Mouse (Mus musculus): ENCODE measurements around the gene Muc20. TPM values are rescaled to one million over a fixed set of nuclear protein-coding genes. Genes with fewer than 3 reads are reported as not detected.

Muc20 gene
- polyA plus RNA-seq, 1 experiment from 2014 or later = not detected

DNA sequence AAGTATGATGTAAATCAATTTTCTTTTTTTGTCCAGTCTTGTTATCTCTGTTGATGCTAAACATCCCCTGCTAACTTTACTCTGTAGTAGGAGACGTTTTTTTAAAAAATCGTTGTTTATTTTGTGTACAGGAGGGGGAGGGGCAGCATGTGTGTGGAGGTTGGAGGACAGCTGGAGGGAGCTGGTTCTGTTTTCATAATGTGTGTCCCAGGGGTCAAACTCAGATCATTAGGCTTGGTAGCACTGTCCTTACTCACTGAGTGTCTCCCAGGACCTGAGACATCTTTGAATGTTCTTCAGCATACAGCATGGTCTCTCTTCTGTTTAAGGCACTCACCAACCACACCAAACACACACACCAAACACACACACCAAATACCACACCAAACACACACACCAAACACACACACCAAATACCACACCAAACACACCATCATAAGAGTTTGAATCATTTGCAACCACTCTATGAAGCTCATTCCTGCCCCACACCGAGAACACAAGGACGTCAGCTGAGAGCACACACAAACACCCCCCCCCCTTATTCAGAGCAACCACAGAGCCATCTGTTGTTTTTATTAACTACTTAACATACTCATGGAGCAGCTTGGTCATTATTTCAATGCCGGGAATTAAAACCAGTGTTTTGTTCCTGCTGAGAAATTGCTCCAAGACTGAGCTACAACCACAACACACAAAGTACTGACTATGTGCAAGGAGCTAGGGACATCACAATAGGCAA is 13.7 kb downstream of the Muc20 start:
- Histone ChIP-seq H3K9me3 (ENCODE audit: control insufficient read depth, low read length) (no peaks in the 10 kb centered on the region), H3K27me3 (ENCODE audit: control insufficient read depth, insufficient read depth, low read length) (no peaks in the 10 kb centered on the region), H3K9ac (replicated peaks; ENCODE audit: low read depth, low read length) (no peak overlapping the region), H3K27ac (ENCODE audit: low read depth, low read length) (no peak overlapping the region), H3K36me3 (ENCODE audit: control insufficient read depth, insufficient read depth, low read length) (no peaks in the 10 kb centered on the region), H3K4me3 (ENCODE audit: low read depth, low read length) (no peak overlapping the region), H3K4me2 (ENCODE audit: low read depth, low read length) (no peak overlapping the region), H3K4me1 (ENCODE audit: control insufficient read depth, insufficient read depth, low read length) (no peaks in the 10 kb centered on the region)
- 42% methylated on average over 5 of the region's 5 CpGs for WGBS
- no peak for ATAC-seq (ENCODE audit: low read depth)

GRCm38 (mm10) chr16:32778956-32779355 is 18.3 kb downstream of the Muc20 start:
- Histone ChIP-seq H3K9ac (replicated peaks; ENCODE audit: low read depth, low read length) (no peak overlapping the region), H3K4me1 (ENCODE audit: control insufficient read depth, insufficient read depth, low read length) (no peaks in the 10 kb centered on the region), H3K4me3 (ENCODE audit: low read depth, low read length) (no peak overlapping the region), H3K4me2 (ENCODE audit: low read depth, low read length) (no peak overlapping the region), H3K27me3 (ENCODE audit: control insufficient read depth, insufficient read depth, low read length) (no peaks in the 10 kb centered on the region), H3K27ac (ENCODE audit: low read depth, low read length) (no peak overlapping the region), H3K9me3 (ENCODE audit: control insufficient read depth, low read length) (no peaks in the 10 kb centered on the region), H3K36me3 (ENCODE audit: control insufficient read depth, insufficient read depth, low read length) (no peaks in the 10 kb centered on the region)
- ATAC-seq (ENCODE audit: low read depth) = no peak
- 48% methylated on average over 8 of the region's 8 CpGs for WGBS

DNA sequence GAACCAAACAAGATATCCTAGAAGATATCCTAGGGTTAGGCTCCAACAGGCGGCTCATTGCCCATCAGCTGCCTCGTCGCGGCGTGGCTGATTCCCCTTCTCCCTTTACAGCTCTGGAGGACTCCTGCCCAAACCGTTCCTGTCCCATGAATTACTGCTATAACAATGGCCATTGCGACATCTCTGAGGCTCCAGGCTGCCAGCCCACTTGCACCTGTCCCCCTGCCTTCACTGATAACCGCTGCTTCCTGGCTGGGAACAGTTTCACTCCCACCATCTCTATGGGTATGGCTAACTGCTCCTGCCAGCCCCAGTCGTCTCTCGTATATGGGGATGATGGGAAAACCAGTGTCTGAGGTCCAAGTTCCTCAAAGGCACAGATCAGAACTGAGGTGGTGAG is 20.6 kb downstream of the Muc20 start:
- Histone ChIP-seq H3K9me3 (ENCODE audit: control insufficient read depth, low read length) (no peaks in the 10 kb centered on the region), H3K27ac (ENCODE audit: low read depth, low read length) (no peak overlapping the region), H3K4me3 (ENCODE audit: low read depth, low read length) (no peak overlapping the region), H3K36me3 (ENCODE audit: control insufficient read depth, insufficient read depth, low read length) (no peaks in the 10 kb centered on the region), H3K27me3 (ENCODE audit: control insufficient read depth, insufficient read depth, low read length) (no peaks in the 10 kb centered on the region), H3K4me2 (ENCODE audit: low read depth, low read length) (no peak overlapping the region), H3K4me1 (ENCODE audit: control insufficient read depth, insufficient read depth, low read length) (no peaks in the 10 kb centered on the region), H3K9ac (replicated peaks; ENCODE audit: low read depth, low read length) (no peak overlapping the region)
- no peak for ATAC-seq (ENCODE audit: low read depth)
- WGBS = 54% methylated on average over 10 of the region's 10 CpGs

DNA sequence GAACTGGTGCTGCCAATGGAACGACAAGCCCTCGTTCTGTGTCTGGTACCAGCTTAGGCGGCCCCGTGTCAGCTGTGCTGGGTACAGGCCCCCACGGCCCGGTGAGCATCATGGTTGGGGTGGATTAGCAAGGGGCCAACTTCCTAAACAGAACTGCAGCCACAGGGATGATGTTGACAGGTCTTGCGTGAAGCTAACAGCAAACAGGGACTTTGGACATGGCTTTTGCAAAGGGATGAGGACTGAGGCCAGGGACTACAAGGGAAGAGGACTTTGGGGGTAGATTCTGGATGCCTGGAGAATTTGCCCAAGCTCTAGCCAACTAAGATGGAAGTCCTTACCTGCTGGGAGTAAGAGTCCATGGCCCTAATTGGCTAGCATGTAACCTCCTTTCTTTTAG is 30.3 kb downstream of the Muc20 start:
- Histone ChIP-seq H3K9ac (replicated peaks; ENCODE audit: low read depth, low read length) (no peak overlapping the region), H3K27me3 (ENCODE audit: control insufficient read depth, insufficient read depth, low read length) (no peaks in the 10 kb centered on the region), H3K4me3 (ENCODE audit: low read depth, low read length) (no peak overlapping the region), H3K9me3 (ENCODE audit: control insufficient read depth, low read length) (no peaks in the 10 kb centered on the region), H3K4me1 (ENCODE audit: control insufficient read depth, insufficient read depth, low read length) (no peaks in the 10 kb centered on the region), H3K36me3 (ENCODE audit: control insufficient read depth, insufficient read depth, low read length) (no peaks in the 10 kb centered on the region), H3K4me2 (ENCODE audit: low read depth, low read length) (no peak overlapping the region), H3K27ac (ENCODE audit: low read depth, low read length) (no peak overlapping the region)
- ATAC-seq (ENCODE audit: low read depth) = no peak
- WGBS = over 99% methylated on average over 7 of the region's 7 CpGs

- no peak overlapping the region for H3K9ac ChIP-seq (replicated peaks; ENCODE audit: low read depth, low read length)
- WGBS = 81% methylated on average over 6 of the region's 6 CpGs
- no peak overlapping the region for H3K4me3 ChIP-seq (ENCODE audit: low read depth, low read length)
- no peaks in the 10 kb centered on the region for H3K9me3 ChIP-seq (ENCODE audit: control insufficient read depth, low read length)
- H3K36me3 ChIP-seq (ENCODE audit: control insufficient read depth, insufficient read depth, low read length) = no peaks in the 10 kb centered on the region
- no peak for ATAC-seq (ENCODE audit: low read depth)
- H3K27ac ChIP-seq (ENCODE audit: low read depth, low read length) = no peak overlapping the region
- H3K4me1 ChIP-seq (ENCODE audit: control insufficient read depth, insufficient read depth, low read length) = no peaks in the 10 kb centered on the region
- no peaks in the 10 kb centered on the region for H3K27me3 ChIP-seq (ENCODE audit: control insufficient read depth, insufficient read depth, low read length)
- no peak overlapping the region for H3K4me2 ChIP-seq (ENCODE audit: low read depth, low read length)
Observed at GRCm38 (mm10) chr16:32764961-32765360, 32.3 kb downstream of the Muc20 start.

DNA sequence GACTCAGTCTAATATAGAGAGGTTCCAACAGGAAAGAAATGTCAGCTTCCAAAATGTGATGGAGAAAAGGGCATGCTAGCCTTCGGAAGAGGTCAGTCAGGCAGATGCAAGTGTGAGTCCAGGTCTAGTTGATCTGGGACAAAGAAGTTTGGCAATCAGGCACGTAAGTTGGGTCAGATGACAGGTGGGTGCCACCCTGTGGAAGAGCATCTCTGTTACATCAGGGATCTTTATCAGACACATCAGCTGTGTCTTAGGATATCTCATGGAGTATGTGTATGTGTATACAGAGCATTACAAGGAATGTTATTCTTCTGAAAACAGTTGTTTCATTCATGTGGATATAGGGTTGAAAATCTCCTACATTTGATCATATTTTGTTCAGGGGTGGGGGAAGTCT is 32.7 kb downstream of the Muc20 start:
- no peaks in the 10 kb centered on the region for H3K27me3 ChIP-seq (ENCODE audit: control insufficient read depth, insufficient read depth, low read length)
- WGBS = 95% methylated on average over 2 of the region's 2 CpGs
- H3K4me1 ChIP-seq (ENCODE audit: control insufficient read depth, insufficient read depth, low read length) = no peaks in the 10 kb centered on the region
- no peak overlapping the region for H3K4me2 ChIP-seq (ENCODE audit: low read depth, low read length)
- H3K9ac ChIP-seq (replicated peaks; ENCODE audit: low read depth, low read length) = no peak overlapping the region
- no peak overlapping the region for H3K4me3 ChIP-seq (ENCODE audit: low read depth, low read length)
- ATAC-seq (ENCODE audit: low read depth) = no peak
- no peak overlapping the region for H3K27ac ChIP-seq (ENCODE audit: low read depth, low read length)
- no peaks in the 10 kb centered on the region for H3K9me3 ChIP-seq (ENCODE audit: control insufficient read depth, low read length)
- H3K36me3 ChIP-seq (ENCODE audit: control insufficient read depth, insufficient read depth, low read length) = no peaks in the 10 kb centered on the region

DNA sequence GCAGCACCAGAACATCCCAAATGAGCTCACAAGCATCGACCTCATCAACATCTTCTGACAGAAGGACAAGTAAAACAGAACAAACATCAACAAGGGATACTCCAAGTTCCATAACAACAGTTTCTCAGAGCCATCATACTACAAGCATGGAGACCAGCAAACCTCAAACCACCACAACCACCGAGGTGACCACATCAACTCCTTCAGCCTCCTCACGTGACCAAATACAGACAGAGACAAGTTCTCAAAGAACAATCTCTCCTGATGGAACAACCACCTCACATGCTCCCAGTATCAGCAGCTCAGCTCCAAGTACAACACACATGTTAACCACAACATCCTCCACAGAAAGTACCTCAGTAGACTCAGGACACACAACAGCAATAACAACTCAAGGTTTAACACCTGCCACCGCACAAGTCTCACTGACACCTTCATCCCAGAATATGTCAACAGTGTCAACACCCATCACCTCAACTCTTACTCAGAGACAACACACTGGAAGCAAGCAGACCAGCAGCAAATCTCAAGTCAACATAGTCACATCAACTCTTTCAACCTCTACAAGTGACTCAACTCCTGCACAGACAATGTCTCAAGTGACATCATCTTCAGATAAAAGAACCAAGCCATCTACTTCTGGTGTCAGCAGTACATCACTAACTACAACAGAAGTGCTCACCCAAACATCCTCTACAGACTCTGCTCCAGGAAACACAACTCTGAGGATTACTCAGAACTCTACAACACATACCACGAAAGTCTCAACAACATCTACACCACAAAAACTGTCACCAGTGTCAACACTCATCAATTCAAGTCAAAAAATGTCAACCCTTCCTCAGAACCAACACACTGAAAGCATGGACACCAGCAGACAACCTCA is 46.8 kb downstream of the Muc20 start:
- Histone ChIP-seq H3K27me3 (ENCODE audit: control insufficient read depth, insufficient read depth, low read length) (no peaks in the 10 kb centered on the region), H3K4me1 (ENCODE audit: control insufficient read depth, insufficient read depth, low read length) (no peaks in the 10 kb centered on the region), H3K9ac (replicated peaks; ENCODE audit: low read depth, low read length) (no peak overlapping the region), H3K36me3 (ENCODE audit: control insufficient read depth, insufficient read depth, low read length) (no peaks in the 10 kb centered on the region), H3K9me3 (ENCODE audit: control insufficient read depth, low read length) (no peaks in the 10 kb centered on the region), H3K4me2 (ENCODE audit: low read depth, low read length) (no peak overlapping the region), H3K4me3 (ENCODE audit: low read depth, low read length) (no peak overlapping the region), H3K27ac (ENCODE audit: low read depth, low read length) (no peak overlapping the region)
- 93% methylated on average over 5 of the region's 5 CpGs for WGBS
- ATAC-seq (ENCODE audit: low read depth) = no peak

DNA sequence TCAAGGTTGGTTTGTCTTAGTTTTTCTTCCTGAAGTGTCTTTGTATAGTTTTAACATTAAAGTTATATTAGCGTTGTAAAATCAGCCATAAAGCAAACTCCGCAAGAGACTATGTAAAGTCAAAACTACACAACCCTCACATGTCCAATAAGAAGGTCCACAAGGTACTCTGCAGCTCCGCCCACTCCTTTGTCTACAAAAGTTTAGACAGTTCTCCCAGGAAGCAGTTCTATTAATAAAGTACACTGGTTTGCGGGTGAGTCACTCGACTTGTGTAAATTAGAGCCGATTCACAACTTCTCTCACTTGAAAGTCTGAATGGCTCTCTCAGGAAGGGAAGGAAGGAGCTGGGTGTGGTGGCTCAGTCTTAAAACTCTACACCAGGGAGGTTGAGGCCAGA is 51.4 kb downstream of the Muc20 start:
- no peaks in the 10 kb centered on the region for H3K4me1 ChIP-seq (ENCODE audit: control insufficient read depth, insufficient read depth, low read length)
- no peaks in the 10 kb centered on the region for H3K36me3 ChIP-seq (ENCODE audit: control insufficient read depth, insufficient read depth, low read length)
- no peak for ATAC-seq (ENCODE audit: low read depth)
- no peak overlapping the region for H3K9ac ChIP-seq (replicated peaks; ENCODE audit: low read depth, low read length)
- no peak overlapping the region for H3K4me2 ChIP-seq (ENCODE audit: low read depth, low read length)
- no peak overlapping the region for H3K4me3 ChIP-seq (ENCODE audit: low read depth, low read length)
- H3K27ac ChIP-seq (ENCODE audit: low read depth, low read length) = no peak overlapping the region
- WGBS = 70% methylated on average over 6 of the region's 6 CpGs
- H3K9me3 ChIP-seq (ENCODE audit: control insufficient read depth, low read length) = no peaks in the 10 kb centered on the region
- H3K27me3 ChIP-seq (ENCODE audit: control insufficient read depth, insufficient read depth, low read length) = no peaks in the 10 kb centered on the region

DNA sequence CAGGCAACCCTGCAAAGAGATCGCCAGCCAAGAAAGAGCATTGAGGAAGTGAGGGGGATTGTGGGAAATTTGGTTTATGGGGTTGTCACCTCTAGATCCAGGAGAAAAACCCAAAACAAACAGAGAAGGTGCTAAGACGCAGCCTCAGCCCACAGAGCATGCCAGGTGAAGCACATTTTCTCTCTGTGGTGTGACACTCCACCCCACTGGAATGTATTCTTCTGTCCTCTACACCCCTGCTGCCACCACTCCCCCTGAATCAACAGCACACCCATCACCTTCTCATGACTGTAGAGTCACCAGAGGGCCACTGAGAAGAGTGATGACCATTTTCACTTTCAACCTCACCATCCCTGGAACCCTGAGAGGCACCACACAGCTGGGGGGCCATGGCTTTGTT is 54.5 kb downstream of the Muc20 start:
- H3K27ac ChIP-seq (ENCODE audit: low read depth, low read length) = no peak overlapping the region
- H3K4me3 ChIP-seq (ENCODE audit: low read depth, low read length) = no peak overlapping the region
- no peak overlapping the region for H3K9ac ChIP-seq (replicated peaks; ENCODE audit: low read depth, low read length)
- no peak overlapping the region for H3K4me2 ChIP-seq (ENCODE audit: low read depth, low read length)
- H3K27me3 ChIP-seq (ENCODE audit: control insufficient read depth, insufficient read depth, low read length) = no peaks in the 10 kb centered on the region
- no peaks in the 10 kb centered on the region for H3K9me3 ChIP-seq (ENCODE audit: control insufficient read depth, low read length)
- ATAC-seq (ENCODE audit: low read depth) = no peak
- 87% methylated on average over 2 of the region's 2 CpGs for WGBS
- no peaks in the 10 kb centered on the region for H3K36me3 ChIP-seq (ENCODE audit: control insufficient read depth, insufficient read depth, low read length)
- H3K4me1 ChIP-seq (ENCODE audit: control insufficient read depth, insufficient read depth, low read length) = no peaks in the 10 kb centered on the region

Measured in neural tube, embryonic 14.5 days (tissue).